15 mouse cellular contexts compared by ENCODE assay signal in genomic region chr1:87933051-87933450, GRCm38 (mm10).
DNase-seq lines count a peak whose midpoint lies in the region; ATAC-seq lines count a peak whose summit lies in the region.
"Had no signal": no experiment of that assay in that cellular context is flagged by ENCODE, and none has a peak within 500 bp of the region (broad histone marks: within the 10 kb centered on the region; RNA-seq: fewer than 3 reads in every experiment).

No protein-coding gene starts in this region.

- H3K27me3 ChIP-seq in midbrain, embryonic 11.5 days (ENCODE audit: control insufficient read depth, insufficient read depth, low read length): no peaks in the 10 kb centered on the region
- H3K27me3 ChIP-seq: embryonic facial prominence, embryonic 13.5 days; hindbrain, embryonic 15.5 days had no signal

- no peak overlapping the region for H3K4me3 ChIP-seq in midbrain, embryonic 11.5 days (ENCODE audit: low read depth, low read length)
- H3K4me3 ChIP-seq: embryonic facial prominence, embryonic 13.5 days; heart, adult 2 months; hindbrain, embryonic 15.5 days had no signal

- no peaks in the 10 kb centered on the region for H3K4me1 ChIP-seq in midbrain, embryonic 11.5 days (ENCODE audit: control insufficient read depth, insufficient read depth, low read length)
- H3K4me1 ChIP-seq: embryonic facial prominence, embryonic 13.5 days; hindbrain, embryonic 15.5 days had no signal

- no peak overlapping the region for H3K4me2 ChIP-seq in midbrain, embryonic 11.5 days
- H3K4me2 ChIP-seq: embryonic facial prominence, embryonic 13.5 days; hindbrain, embryonic 15.5 days had no signal

- no peaks in the 10 kb centered on the region for H3K9me3 ChIP-seq in midbrain, embryonic 11.5 days (ENCODE audit: control insufficient read depth, low read length)
- H3K9me3 ChIP-seq: embryonic facial prominence, embryonic 13.5 days; hindbrain, embryonic 15.5 days had no signal

- no peak overlapping the region for H3K27ac ChIP-seq in midbrain, embryonic 11.5 days (ENCODE audit: low read depth, low read length)
- H3K27ac ChIP-seq: embryonic facial prominence, embryonic 13.5 days; heart, adult 2 months; hindbrain, embryonic 15.5 days had no signal

- ATAC-seq in common myeloid progenitor, adult 5-6 weeks (replicated peaks; ENCODE audit: low read depth, poor library complexity, severe bottlenecking): peak; percentile 30; the same call in 1 of the 2 replicates
- no peak for ATAC-seq in midbrain, embryonic 11.5 days (ENCODE audit: low FRiP score)

- DNase-seq in gastrocnemius, adult 18-20 months (ENCODE audit: low spot score): peak; percentile 23
- no peak for DNase-seq in gastrocnemius, postnatal 10 days
- peak; percentile 44 for DNase-seq in layer of hippocampus, adult 9-11 months
- no peak for DNase-seq in layer of hippocampus, postnatal 36 days
- DNase-seq in heart, postnatal 4 days: peak; percentile 41
- DNase-seq in neural tube, embryonic 10.5 days (ENCODE audit: extremely low spot score, low spot score): no peak
- no peak for DNase-seq in midbrain, embryonic 11.5 days (ENCODE audit: low spot score, missing footprints)
- DNase-seq: adrenal gland, postnatal 10 days; cerebellum, postnatal 36 days; kidney, adult 8-10 months; retina, postnatal 1 day had no signal

- H3K36me3 ChIP-seq in midbrain, embryonic 11.5 days (ENCODE audit: control insufficient read depth, insufficient read depth, low read length): peaks cover 6% of the 10 kb centered on the region

- WGBS in midbrain, embryonic 11.5 days: 90% methylated on average over 5 of the region's 5 CpGs

- no peak overlapping the region for H3K9ac ChIP-seq in midbrain, embryonic 11.5 days (ENCODE audit: low read length)
- H3K9ac ChIP-seq: embryonic facial prominence, embryonic 13.5 days; hindbrain, embryonic 15.5 days had no signal

Comparison
In these comparisons a context has a peak if more than half of its experiments do, and no peak if none do; other contexts are left out.
1. DNase-seq: peak in gastrocnemius, adult 18-20 months (single experiment), layer of hippocampus, adult 9-11 months (single experiment) and heart, postnatal 4 days (single experiment); none in gastrocnemius, postnatal 10 days (single experiment), layer of hippocampus, postnatal 36 days (0 of 2), neural tube, embryonic 10.5 days (single experiment) and midbrain, embryonic 11.5 days (single experiment).